Mouse (Mus musculus) stomach, postnatal 0 days (tissue): ENCODE measurements around the gene Ttll8. TPM values are rescaled to one million over a fixed set of nuclear protein-coding genes. Genes with fewer than 3 reads are reported as not detected.

ENCODE experiments used
- ATAC-seq: fragments of 200-750 bp; cut with Nextera tagmentation; 2 replicates; pipeline ENCODE4 v1.8.0; 2017; ENCODE audit not compliant: low FRiP score, low TSS enrichment
- DNase-seq: peaks from one replicate; pipeline ENCODE4 v3.0.0-alpha.2; 2016; ENCODE audit warnings: low spot score
- H3K27ac ChIP-seq: fragments of 300-500 bp; sonication (generic); replicated peaks from 2 replicates; pipeline ENCODE4 v1.5.1; 2014; ENCODE audit warnings: mild to moderate bottlenecking, control low read depth
- H3K27me3 ChIP-seq: fragments of 300-500 bp; sonication (generic); 2 replicates; pipeline ENCODE4 v1.6.1; 2014; ENCODE audit warnings: low read length; ENCODE audit not compliant: control insufficient read depth, insufficient read depth
- H3K36me3 ChIP-seq: fragments of 300-500 bp; sonication (generic); 2 replicates; pipeline ENCODE4 v1.6.1; 2014; ENCODE audit warnings: low read length, mixed read lengths; ENCODE audit not compliant: control insufficient read depth, insufficient read depth
- H3K4me1 ChIP-seq: fragments of 300-500 bp; sonication (generic); replicated peaks from 2 replicates; pipeline ENCODE4 v1.6.1; 2014; ENCODE audit warnings: antibody characterized with exemption; ENCODE audit not compliant: control insufficient read depth, insufficient read depth
- H3K4me2 ChIP-seq: fragments of 300-500 bp; sonication (generic); replicated peaks from 2 replicates; pipeline ENCODE4 v1.6.1; 2014; ENCODE audit warnings: low read depth, mild to moderate bottlenecking, control low read depth, moderate library complexity
- H3K4me3 ChIP-seq: fragments of 300-500 bp; sonication (generic); 2 replicates; pipeline ENCODE4 v1.5.1; 2014; ENCODE audit warnings: low read depth, low read length, control low read depth
- H3K9ac ChIP-seq: fragments of 300-500 bp; sonication (generic); 2 replicates; pipeline ENCODE4 v1.6.1; 2014; ENCODE audit warnings: mild to moderate bottlenecking, low read length, control low read depth, mixed read lengths
- H3K9me3 ChIP-seq: fragments of 300-500 bp; sonication (generic); 2 replicates; pipeline ENCODE4 v1.6.1; 2016; ENCODE audit warnings: low read length; ENCODE audit not compliant: control insufficient read depth
- CTCF ChIP-seq: IDR thresholded peaks from 2 replicates; pipeline ENCODE4 v1.5.1; 2016; ENCODE audit warnings: antibody characterized with exemption, low read depth, mild to moderate bottlenecking, moderate library complexity
- EP300 ChIP-seq: optimal IDR thresholded peaks from 2 replicates; pipeline ENCODE3; 2016; ENCODE audit warnings: antibody characterized with exemption
- WGBS: fragments of 180-500 bp; shearing (Covaris S2); extraction: QIAGEN DNeasy Blood & Tissue Kit; methylation state at CpG from one replicate; pipeline ENCODE4 v1.1.7; 2014; 5-methylcytosine and 5-hydroxymethylcytosine counted together
- polyA plus RNA-seq: library from polyadenylated mRNA; unstranded; fragments of >200 nt; fragmentation: Nextera tagmentation; extraction: Ambion mirVana; gene quantifications from 2 replicates; pipeline ENCODE4 v1.2.1, GENCODE M21; 2015

The Ttll8 gene
- polyA plus RNA-seq, 1 experiment from 2014 or later: not detected

- DNase-seq (no peak), ATAC-seq (no peak)
- Histone ChIP-seq H3K4me1 (0 out of 2 replicates have a peak, but pooled peaks cover 3% of the 10 kb centered on the region), H3K9me3 (no peaks in the 10 kb centered on the region), H3K27ac (no peak overlapping the region), H3K36me3 (no peaks in the 10 kb centered on the region), H3K4me3 (no peak overlapping the region), H3K4me2 (no peak overlapping the region), H3K9ac (no peak overlapping the region), H3K27me3 (no peaks in the 10 kb centered on the region)
- WGBS: 73% methylated on average over 2 of the region's 2 CpGs
- no peak for TF ChIP-seq CTCF
- TF ChIP-seq EP300: no peak
Observed at GRCm38 (mm10) chr15:88841160-88841559, 113.1 kb downstream of the Ttll8 start.

Other genes starting within 250 kb of the Ttll8 start
- 10.4 and 10.8 TPM in 2 replicates for gene Brd1, start 220.2 kb downstream of the Ttll8 start, polyA plus RNA-seq
- gene Zbed4, start 202.8 kb downstream of the Ttll8 start, polyA plus RNA-seq: 3.7 and 3.9 TPM in 2 replicates
- 8.2 and 9.3 TPM in 2 replicates for gene Alg12, start 135.1 kb downstream of the Ttll8 start, polyA plus RNA-seq
- gene Creld2, start 134.8 kb downstream of the Ttll8 start, polyA plus RNA-seq: 89.3 and 93.2 TPM in 2 replicates
- gene Pim3, start 92.2 kb downstream of the Ttll8 start, polyA plus RNA-seq: 63.6 and 69.4 TPM in 2 replicates
- gene Mlc1, start 24.6 kb upstream of the Ttll8 start, polyA plus RNA-seq: not detected in 2 replicates
- not detected in 2 replicates for gene Mov10l1, start 28.5 kb upstream of the Ttll8 start, polyA plus RNA-seq
- 0.16 and 0.79 TPM in 2 replicates for gene Panx2, start 105.3 kb upstream of the Ttll8 start, polyA plus RNA-seq
- gene Trabd, start 120.7 kb upstream of the Ttll8 start, polyA plus RNA-seq: 55.9 and 57.8 TPM in 2 replicates
- gene Selenoo, start 134.7 kb upstream of the Ttll8 start, polyA plus RNA-seq: 14.3 and 16.3 TPM in 2 replicates
- 4.0 and 5.2 TPM in 2 replicates for gene Tubgcp6, start 168.7 kb upstream of the Ttll8 start, polyA plus RNA-seq
- 10.7 and 12.4 TPM in 2 replicates for gene Hdac10, start 174.3 kb upstream of the Ttll8 start, polyA plus RNA-seq
- gene Mapk12, start 186.3 kb upstream of the Ttll8 start, polyA plus RNA-seq: 3.1 and 3.2 TPM in 2 replicates
- 1.8 and 2.1 TPM in 2 replicates for gene Mapk11, start 195.2 kb upstream of the Ttll8 start, polyA plus RNA-seq
- gene Plxnb2, start 226.4 kb upstream of the Ttll8 start, polyA plus RNA-seq: 75.2 and 85.9 TPM in 2 replicates
- gene Dennd6b, start 242.1 kb upstream of the Ttll8 start, polyA plus RNA-seq: 4.1 and 5.3 TPM in 2 replicates